Mouse (Mus musculus): ENCODE data around the gene Gm49369.
"Not testable (repeated sequence)": the region's sequence is repeated elsewhere in the genome, so short reads cannot be mapped to it uniquely, and the experiment has no call there.

Gm49369 gene

DNA sequence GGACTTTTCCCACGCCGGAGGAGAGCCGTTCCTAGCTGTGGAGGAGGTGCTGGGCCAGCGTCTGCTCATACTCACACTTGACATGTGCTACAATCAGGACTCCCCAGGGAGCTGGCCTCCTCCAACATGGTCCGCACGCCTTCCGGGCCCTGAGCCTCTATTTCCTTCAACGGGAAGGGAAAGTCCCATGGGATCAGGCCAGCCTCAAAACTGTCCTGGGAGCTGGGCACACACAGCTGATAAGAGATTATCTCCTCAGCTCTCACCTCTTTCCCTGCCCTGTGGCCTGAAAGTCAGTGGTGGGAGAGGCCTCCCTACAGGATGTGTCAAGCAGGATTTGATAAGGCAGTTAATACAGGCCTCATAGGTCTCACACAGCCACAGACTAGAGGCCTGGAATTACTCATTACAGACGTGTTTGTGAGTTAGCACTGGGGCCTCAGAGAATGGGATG lies 52.2 kb downstream of the Gm49369 start:
- DNase-seq (ENCODE audit: low read depth, low spot score): no peak

DNA sequence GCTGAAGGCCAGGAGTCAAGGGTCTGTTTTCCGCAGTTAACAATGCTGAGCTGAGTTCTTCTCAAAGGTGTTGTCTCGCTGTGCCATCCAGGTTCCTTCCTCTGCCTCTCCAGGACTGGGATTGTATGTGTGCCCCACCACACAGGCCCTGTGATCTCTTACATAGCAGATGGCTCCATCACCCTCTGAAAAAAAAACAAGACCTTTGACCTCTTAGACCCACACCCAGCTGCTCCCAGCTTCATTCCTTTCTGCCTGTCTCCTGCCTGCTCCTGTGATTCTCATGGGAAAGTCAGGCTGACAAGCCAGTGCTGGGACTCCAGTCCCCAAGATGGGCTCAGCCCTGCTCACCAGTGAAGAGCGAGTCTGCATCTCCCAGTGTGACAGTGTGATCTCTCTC lies 54.0 kb downstream of the Gm49369 start:
- no peak for DNase-seq (ENCODE audit: low read depth, low spot score)

DNA sequence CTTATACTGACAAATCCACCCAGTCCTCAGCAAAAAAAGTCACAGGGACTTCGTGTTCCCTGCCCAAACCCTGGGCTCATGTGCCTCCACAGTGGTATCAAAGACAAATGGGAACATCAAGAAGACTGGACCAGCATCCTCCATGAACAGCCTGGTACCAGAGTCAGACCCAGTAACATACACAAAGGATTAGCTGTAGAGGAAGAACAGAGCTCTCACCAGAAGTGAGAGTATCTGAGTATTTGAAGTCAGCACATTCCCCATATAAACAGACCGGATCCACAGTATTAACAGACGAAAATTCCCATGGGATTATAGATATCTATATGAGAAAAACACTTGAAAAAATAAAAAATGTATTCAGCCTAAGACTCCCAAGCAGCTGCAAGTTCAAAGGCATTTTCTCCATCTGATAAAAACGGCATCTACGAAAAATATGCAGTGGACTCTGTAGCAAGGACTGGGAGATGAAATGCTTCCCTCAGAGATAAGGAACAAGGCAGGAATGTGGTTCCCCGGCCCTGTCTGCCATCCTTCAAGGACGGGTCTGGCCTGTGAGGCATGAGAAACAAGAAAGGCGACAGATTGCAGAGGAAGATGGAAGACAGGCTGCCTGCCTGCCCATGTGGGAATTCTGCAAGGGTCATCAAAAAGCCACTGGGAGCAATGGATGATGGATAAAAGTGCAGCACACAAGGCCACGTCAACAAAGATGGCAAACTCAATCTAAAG lies 55.6 kb downstream of the Gm49369 start:
- no peak for DNase-seq (ENCODE audit: low read depth, low spot score)

DNA sequence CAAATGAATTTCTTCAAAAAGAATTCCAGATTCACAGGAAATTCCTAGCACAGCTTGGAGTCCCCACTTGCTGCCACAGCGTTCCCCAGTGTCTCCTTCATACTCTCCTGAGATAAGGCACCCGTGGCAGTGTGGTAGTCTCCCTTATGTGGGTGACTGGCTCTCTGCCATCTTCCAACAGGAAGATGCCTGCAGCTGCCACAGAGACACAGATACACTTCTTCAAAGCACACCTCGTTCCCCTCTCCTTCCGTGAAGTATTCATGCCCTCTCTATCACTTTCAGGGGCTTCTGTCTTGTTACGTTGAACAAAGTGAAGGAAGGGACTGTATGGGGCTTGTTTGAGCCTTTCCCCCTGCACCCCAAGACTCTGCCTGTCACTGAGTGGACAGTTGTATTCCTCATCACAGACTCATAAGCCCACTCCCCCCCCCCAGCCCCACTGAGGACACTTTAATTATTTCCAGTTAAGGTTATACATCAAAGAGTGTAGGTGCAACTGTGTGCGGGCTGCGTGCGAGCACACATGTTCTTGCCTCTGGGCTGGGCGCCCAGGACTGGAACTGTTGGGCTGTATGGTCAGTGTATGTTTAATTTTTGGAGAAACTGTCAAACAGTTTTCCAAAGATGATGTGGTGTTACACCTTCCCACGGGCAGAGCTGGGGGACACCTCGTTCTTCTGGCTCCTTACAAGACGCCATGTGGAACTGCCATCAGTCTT lies 58.9 kb downstream of the Gm49369 start:
- no peak for DNase-seq (ENCODE audit: low read depth, low spot score)

DNA sequence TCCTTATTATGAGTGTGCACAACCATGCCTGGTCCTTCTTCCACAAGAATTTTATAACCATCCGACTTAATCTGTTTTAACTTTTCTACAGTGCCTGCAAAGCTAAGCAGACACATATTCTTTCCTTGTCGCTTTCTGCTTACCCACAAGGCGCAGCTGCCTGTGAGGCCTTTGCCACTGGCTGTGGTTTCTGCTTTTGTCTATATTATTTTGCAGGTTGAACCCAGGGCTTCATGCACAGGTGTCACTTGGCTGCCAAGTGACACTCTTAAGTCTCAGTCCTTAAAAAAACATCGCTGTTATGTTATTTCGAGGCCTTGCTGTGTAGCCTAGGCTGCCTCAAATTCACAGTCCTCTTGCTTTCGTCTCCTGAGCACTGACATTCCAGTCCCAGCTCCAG lies 59.8 kb downstream of the Gm49369 start:
- DNase-seq (ENCODE audit: low read depth, low spot score): no peak

DNA sequence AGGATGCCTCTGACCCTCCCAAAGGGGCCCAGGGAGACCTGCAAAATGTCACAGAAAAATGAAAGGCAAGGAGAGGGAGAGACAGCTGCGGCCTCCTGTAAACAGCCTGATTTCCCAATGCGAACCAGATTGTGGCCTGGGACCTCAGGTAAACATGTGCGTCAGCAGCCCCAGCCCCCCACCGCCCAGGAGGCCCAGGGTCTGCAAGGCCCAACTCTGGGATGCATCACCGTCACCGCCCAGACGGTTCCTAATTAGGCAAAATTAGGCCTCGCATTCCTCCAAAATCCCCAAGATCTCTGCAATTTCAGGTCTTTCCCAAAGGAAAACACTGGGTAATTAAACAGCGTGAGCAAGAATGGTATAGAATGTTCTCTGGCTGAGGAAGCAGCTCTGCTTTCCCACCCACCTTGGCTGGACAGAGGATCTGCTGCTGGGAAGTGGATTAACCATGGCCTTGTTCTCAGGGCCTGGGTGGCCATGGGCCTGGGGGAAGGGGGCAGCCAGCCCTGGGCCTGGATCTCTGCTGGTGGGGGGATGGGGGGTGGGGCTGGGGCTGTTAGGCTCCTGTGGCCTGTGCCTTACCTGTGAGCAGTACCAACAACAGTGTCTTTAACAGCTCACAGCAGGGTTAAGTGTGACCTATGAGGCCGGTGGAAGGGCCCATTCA lies 60.7 kb downstream of the Gm49369 start:
- DNase-seq (ENCODE audit: low read depth, low spot score): not testable (repeated sequence)

Measured in forelimb bud, embryonic 11.5 days (tissue).